Mouse (Mus musculus) ES-Bruce4 (cell line): ENCODE data around the gene Rbp3.

Experiments
- CTCF ChIP-seq: IDR thresholded peaks from one replicate; pipeline ENCODE4 v1.8.1; 2011; ENCODE audit warnings: low read depth, low read length
- POLR2A ChIP-seq: IDR thresholded peaks from one replicate; pipeline ENCODE4 v1.8.1; 2011; ENCODE audit warnings: low read length; ENCODE audit not compliant: insufficient read depth

DNA sequence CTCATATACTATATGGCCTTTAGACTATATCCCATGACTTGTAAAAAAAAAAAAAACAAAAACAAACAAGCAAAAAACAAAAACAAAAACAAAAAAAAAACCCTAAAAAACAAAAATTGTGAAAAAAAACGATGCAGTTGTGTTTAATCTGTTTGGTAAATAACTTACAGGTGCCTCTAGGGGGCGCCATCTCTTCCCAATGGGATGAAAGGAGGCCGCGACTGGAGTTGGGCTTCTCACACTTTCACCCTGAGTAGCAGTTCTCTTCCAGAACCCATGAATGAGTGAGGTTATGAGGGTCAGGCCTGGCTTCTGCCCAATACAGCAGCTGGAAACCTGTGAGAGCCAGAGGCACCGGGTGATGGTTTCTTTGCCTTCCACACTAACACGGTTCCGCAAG lies 11.9 kb downstream of the Rbp3 start:
- TF ChIP-seq CTCF (peak; percentile 39), POLR2A (no peak)
